Mouse (Mus musculus) liver, embryonic 12.5 days (tissue): ENCODE measurements around the gene Vmn1r58. TPM values are rescaled to one million over a fixed set of nuclear protein-coding genes. Genes with fewer than 3 reads are reported as not detected.
"Not testable (repeated sequence)": the region's sequence is repeated elsewhere in the genome, so short reads cannot be mapped to it uniquely, and the experiment has no call there.

Source experiments
- ATAC-seq: fragments of 200-750 bp; cut with Nextera tagmentation; 2 replicates; pipeline ENCODE4 v1.8.0; 2017; ENCODE audit warnings: moderate number of reproducible peaks, mild to moderate bottlenecking, moderate library complexity
- H3K27ac ChIP-seq: fragments of 300-500 bp; sonication (generic); 2 replicates; pipeline ENCODE4 v1.5.1; 2016; ENCODE audit warnings: mild to moderate bottlenecking
- H3K27me3 ChIP-seq: fragments of 300-500 bp; sonication (generic); replicated peaks from 2 replicates; pipeline ENCODE4 v1.6.1; 2016; ENCODE audit warnings: mild to moderate bottlenecking, moderate library complexity
- H3K36me3 ChIP-seq: fragments of 300-500 bp; sonication (generic); 2 replicates; pipeline ENCODE4 v1.6.1; 2016; ENCODE audit warnings: mild to moderate bottlenecking, moderate library complexity
- H3K4me1 ChIP-seq: fragments of 300-500 bp; sonication (generic); 2 replicates; pipeline ENCODE4 v1.6.1; 2016
- H3K4me2 ChIP-seq: fragments of 300-500 bp; sonication (generic); 2 replicates; pipeline ENCODE4 v1.6.1; 2016; ENCODE audit warnings: mild to moderate bottlenecking, moderate library complexity
- H3K4me3 ChIP-seq: fragments of 300-500 bp; sonication (generic); 2 replicates; pipeline ENCODE4 v1.5.1; 2016; ENCODE audit warnings: mild to moderate bottlenecking, moderate library complexity
- H3K9ac ChIP-seq: fragments of 300-500 bp; sonication (generic); 2 replicates; pipeline ENCODE4 v1.6.1; 2016; ENCODE audit warnings: mild to moderate bottlenecking, moderate library complexity
- H3K9me3 ChIP-seq: fragments of 300-500 bp; sonication (generic); replicated peaks from 2 replicates; pipeline ENCODE4 v1.6.1; 2016; ENCODE audit warnings: mild to moderate bottlenecking, moderate library complexity
- WGBS: fragments of 180-500 bp; shearing (Covaris S2); methylation state at CpG from one replicate; pipeline ENCODE4 v1.1.7; 2016; ENCODE audit not compliant: insufficient replicate concordance; 5-methylcytosine and 5-hydroxymethylcytosine counted together
- polyA plus RNA-seq: library from polyadenylated mRNA; unstranded; fragments of >200 nt; fragmentation: Nextera tagmentation; extraction: Ambion mirVana; gene quantifications from 2 replicates; pipeline ENCODE4 v1.2.1, GENCODE M21; 2016

Gene Vmn1r58
- polyA plus RNA-seq: not detected in 2 replicates

DNA sequence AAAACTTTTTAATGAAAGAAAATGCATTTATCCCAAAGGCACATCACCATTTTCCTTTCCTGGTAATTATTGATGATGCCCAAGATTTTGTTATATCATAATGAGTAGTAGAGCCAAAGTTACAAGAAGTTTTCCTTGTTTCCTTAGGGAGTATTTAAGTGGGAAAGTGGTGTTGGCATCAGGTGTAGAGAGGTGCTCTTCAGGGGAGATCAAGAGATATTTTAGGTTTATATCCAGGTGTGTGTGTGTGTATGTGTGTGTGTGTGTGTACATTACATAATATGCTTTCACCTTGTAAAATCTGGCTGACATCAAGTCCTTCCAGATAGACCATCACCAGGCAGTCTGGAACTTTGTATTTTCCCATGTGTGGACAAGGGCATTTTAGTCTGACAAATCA lies at the start of gene Vmn1r58:
Vmn1r58 (minus strand) TSS at position 101 of the 400 bp plus-strand sequence.
- ATAC-seq, H3K4me2 ChIP-seq, H3K4me3 ChIP-seq, H3K36me3 ChIP-seq, H3K9ac ChIP-seq, H3K4me1 ChIP-seq, H3K27ac ChIP-seq, H3K9me3 ChIP-seq, H3K27me3 ChIP-seq: not testable (repeated sequence)

- H3K9ac ChIP-seq: no peak within 1 kb of the TSS
- no peak within 1 kb of the TSS for H3K4me3 ChIP-seq
- peaks cover 13% of the 10 kb centered on the region; the same call in 1 of the 2 replicates for H3K9me3 ChIP-seq
- H3K27me3 ChIP-seq: no peaks in the 10 kb centered on the region
- no peak within 1 kb of the TSS for H3K4me2 ChIP-seq
- no peak for ATAC-seq
- no peaks in the 10 kb centered on the region for H3K36me3 ChIP-seq
- no peaks in the 10 kb centered on the region for H3K4me1 ChIP-seq
- H3K27ac ChIP-seq: no peak within 1 kb of the TSS
Measured at GRCm38 (mm10) chr7:5456674-5457073, 43.5 kb upstream of the Vmn1r58 start, which contains the start of gene Vmn1r59. TSS of gene Vmn1r59 (minus strand) at chr7:5456774.

DNA sequence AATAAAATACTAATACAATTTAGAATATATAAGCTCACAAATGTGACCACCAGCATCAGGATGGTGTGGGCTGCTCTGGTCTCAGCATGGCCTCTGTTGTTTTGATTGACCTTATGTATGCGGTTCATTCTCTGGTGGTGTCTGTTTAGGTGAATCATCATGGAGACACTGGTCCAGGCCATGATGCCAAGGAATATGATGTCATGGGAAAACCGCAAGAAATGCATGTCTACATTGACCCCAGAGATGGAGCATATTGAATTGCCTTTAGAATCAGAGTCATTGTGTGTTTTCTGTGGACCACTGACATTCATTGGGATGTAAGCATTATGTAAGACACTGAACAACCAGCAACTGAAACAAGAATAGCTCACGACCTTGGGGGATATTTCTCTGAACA lies 40.8 kb upstream of the Vmn1r58 start:
- not testable (repeated sequence) for H3K27me3 ChIP-seq, H3K4me1 ChIP-seq, H3K4me2 ChIP-seq, H3K36me3 ChIP-seq, H3K4me3 ChIP-seq, H3K9ac ChIP-seq, ATAC-seq, H3K27ac ChIP-seq
- H3K9me3 ChIP-seq: peaks cover 10% of the 10 kb centered on the region; the same call in 1 of the 2 replicates
- WGBS: 45% methylated on average over 3 of the region's 3 CpGs

DNA sequence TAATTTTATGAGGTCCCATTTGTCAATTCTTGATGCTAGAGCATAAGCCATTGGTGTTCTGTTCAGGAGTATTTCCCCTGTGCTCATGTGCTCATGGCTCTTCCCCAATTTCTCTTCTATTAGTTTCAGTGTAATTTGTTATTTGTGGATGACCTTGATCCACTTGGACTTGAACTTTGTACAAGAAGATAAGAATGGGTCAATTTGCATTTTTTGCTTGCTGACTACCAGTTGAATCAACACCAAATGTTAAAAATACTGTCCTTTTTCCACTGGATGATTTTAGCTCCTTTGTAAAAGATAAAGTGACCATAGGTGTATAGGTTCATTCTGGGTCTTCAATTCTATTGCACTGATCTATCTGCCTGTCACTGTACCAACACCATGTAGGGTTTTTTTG lies 35.4 kb upstream of the Vmn1r58 start:
- Histone ChIP-seq H3K4me1 (no peaks in the 10 kb centered on the region), H3K27ac (no peak overlapping the region), H3K4me2 (no peak overlapping the region), H3K27me3 (no peaks in the 10 kb centered on the region), H3K9me3 (peaks cover 4% of the 10 kb centered on the region; the same call in 1 of the 2 replicates), H3K9ac (no peak overlapping the region), H3K36me3 (no peaks in the 10 kb centered on the region), H3K4me3 (no peak overlapping the region)
- no peak for ATAC-seq

DNA sequence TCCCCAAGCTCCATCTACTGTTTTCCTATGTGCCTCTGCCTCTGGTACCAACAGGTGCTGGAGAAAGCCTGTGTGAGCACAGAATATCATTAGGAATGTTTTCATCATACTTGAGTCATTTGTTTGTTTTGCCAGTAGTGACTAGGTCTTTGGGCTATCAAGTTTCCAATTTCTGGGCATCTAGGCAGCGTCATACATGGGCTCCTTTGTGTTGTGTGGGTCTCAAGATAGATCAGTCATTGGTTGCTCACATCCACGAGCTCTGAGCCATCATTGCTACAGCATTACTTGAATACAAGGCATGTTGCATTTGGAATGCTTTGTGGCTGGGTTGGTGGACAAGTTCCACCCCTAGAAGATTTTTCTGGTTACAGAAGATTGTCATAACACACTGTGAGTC lies 7.0 kb downstream of the Vmn1r58 start:
- Histone ChIP-seq H3K4me3 (no peak overlapping the region), H3K4me2 (no peak overlapping the region), H3K36me3 (no peaks in the 10 kb centered on the region), H3K9me3 (0 out of 2 replicates have a peak, but pooled peaks cover 5% of the 10 kb centered on the region), H3K9ac (no peak overlapping the region), H3K4me1 (no peaks in the 10 kb centered on the region), H3K27ac (no peak overlapping the region), H3K27me3 (no peaks in the 10 kb centered on the region)
- ATAC-seq: no peak
- 28% methylated on average over 2 of the region's 2 CpGs for WGBS

DNA sequence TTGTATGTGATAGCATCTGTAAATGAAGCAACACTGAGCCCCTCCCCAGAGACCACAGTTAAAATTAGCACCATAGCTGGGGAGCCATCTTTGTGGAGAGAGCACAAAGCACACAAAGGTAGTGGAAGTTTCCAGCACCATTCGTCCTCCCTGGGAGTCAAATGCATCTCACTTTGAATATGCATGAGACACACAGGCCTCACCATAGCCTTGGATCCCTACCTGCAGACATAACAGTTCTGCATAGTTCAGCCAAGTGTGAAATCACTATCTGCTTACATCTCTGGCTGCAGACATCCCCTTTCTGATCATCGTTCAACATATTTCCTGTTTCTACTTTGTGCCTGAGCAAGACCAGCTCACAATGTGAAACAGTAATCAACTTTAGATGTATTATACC lies 46.5 kb downstream of the Vmn1r58 start:
- no peak for ATAC-seq
- Histone ChIP-seq H3K36me3 (no peaks in the 10 kb centered on the region), H3K9ac (no peak overlapping the region), H3K4me3 (no peak overlapping the region), H3K27ac (no peak overlapping the region), H3K9me3 (peaks cover 10% of the 10 kb centered on the region; the same call in 1 of the 2 replicates), H3K27me3 (no peaks in the 10 kb centered on the region), H3K4me1 (no peaks in the 10 kb centered on the region), H3K4me2 (no peak overlapping the region)
- WGBS: 65% methylated on average over 2 of the region's 2 CpGs

GRCm38 (mm10) chr7:5363599-5363998 lies 49.6 kb downstream of the Vmn1r58 start:
- H3K27me3 ChIP-seq: no peaks in the 10 kb centered on the region
- H3K4me1 ChIP-seq: no peaks in the 10 kb centered on the region
- H3K36me3 ChIP-seq: no peaks in the 10 kb centered on the region
- no peak overlapping the region for H3K4me2 ChIP-seq
- no peak for ATAC-seq
- H3K27ac ChIP-seq: no peak overlapping the region
- H3K9ac ChIP-seq: no peak overlapping the region
- H3K4me3 ChIP-seq: no peak overlapping the region
- peaks cover 25% of the 10 kb centered on the region; the same call in 1 of the 2 replicates for H3K9me3 ChIP-seq
- WGBS: 80% methylated on average over 5 of the region's 5 CpGs

Other genes with a start within 250 kb of the Vmn1r58 start
- not detected in 2 replicates for gene Vmn1r56, start 216.6 kb downstream of the Vmn1r58 start, polyA plus RNA-seq
- not detected in 2 replicates for gene Vmn1r57, start 194.9 kb downstream of the Vmn1r58 start, polyA plus RNA-seq
- not detected in 2 replicates for gene Gm5065, start 62.9 kb downstream of the Vmn1r58 start, polyA plus RNA-seq
- not detected in 2 replicates for gene Nlrp2, start 62.4 kb downstream of the Vmn1r58 start, polyA plus RNA-seq
- gene Vmn1r59, start 43.4 kb upstream of the Vmn1r58 start, polyA plus RNA-seq: not detected in 2 replicates
- not detected in 2 replicates for gene Vmn2r28, start 80.6 kb upstream of the Vmn1r58 start, polyA plus RNA-seq
- gene Vmn1r60, start 133.9 kb upstream of the Vmn1r58 start, polyA plus RNA-seq: not detected in 2 replicates
- gene Vmn1r61, start 199.9 kb upstream of the Vmn1r58 start, polyA plus RNA-seq: not detected in 2 replicates